Comparison of ENCODE assay signal across 9 mouse cellular contexts in the genomic region with DNA sequence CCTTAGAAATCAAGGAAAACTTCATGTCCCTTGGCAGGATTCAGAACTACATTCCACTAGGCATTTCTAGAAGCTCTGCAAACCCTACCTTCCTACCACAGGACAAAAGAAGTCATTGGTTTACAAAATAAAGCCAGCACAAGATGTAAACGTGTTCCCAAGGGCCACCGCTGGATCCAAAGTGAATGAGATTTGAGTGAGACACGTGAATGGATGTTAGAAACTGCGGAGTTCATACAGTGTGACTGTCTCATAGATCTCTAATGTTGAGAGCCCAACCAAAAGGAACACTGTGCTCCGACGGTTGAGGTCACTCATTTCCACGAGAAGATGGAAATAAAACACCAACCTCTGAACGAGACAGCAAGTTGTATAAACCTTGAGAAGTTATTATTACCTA. TPM values are rescaled to one million over a fixed set of nuclear protein-coding genes. Genes with fewer than 3 reads are reported as not detected.
A peak's percentile ranks its signal among the peaks of the same experiment; 100 is the strongest.
DNase-seq lines count a peak whose midpoint lies in the region; ATAC-seq and TF ChIP-seq lines count a peak whose summit lies in the region.
"Had no signal": no experiment of that assay in that cellular context is flagged by ENCODE, and none has a peak within 500 bp of the region (broad histone marks: within the 10 kb centered on the region; RNA-seq: fewer than 3 reads in every experiment).

No protein-coding gene starts in this region.

- no peak for TF ChIP-seq CTCF in forebrain, postnatal 0 days (IDR thresholded peaks at IDR 0.05; ENCODE audit: low read depth)
- no peak for TF ChIP-seq CTCF in lung, embryonic 14.5 days (IDR thresholded peaks at IDR 0.05; ENCODE audit: low read depth)
- TF ChIP-seq CTCF in lung, adult 2 months (IDR thresholded peaks at IDR 0.05; ENCODE audit: insufficient read depth, low read length): no peak
- TF ChIP-seq CTCF in hindbrain, postnatal 0 days (IDR thresholded peaks at IDR 0.05; ENCODE audit: low read depth): no peak

- DNase-seq in forebrain, postnatal 0 days: peak; percentile 8
- DNase-seq in lung, embryonic 14.5 days: no peak
- DNase-seq in lung, adult 2 months: no peak
- DNase-seq in hindbrain, postnatal 0 days (ENCODE audit: low spot score): no peak
- peak; percentile 13 for DNase-seq in midbrain, embryonic 14.5 days
- no peak for DNase-seq in urinary bladder, adult 2 months (ENCODE audit: low spot score)
- no peak for DNase-seq in gastrocnemius, postnatal 4 days (ENCODE audit: low spot score in 2 of 2)
- DNase-seq: cerebellum, postnatal 10 days had no signal

- ATAC-seq in forebrain, postnatal 0 days: no peak
- ATAC-seq in forebrain, embryonic 12.5 days (ENCODE audit: low FRiP score): no peak
- ATAC-seq in lung, embryonic 14.5 days (ENCODE audit: insufficient read depth): no peak
- ATAC-seq in hindbrain, postnatal 0 days: no peak
- no peak for ATAC-seq in midbrain, embryonic 14.5 days (ENCODE audit: low FRiP score, low TSS enrichment)

- no peaks in the 10 kb centered on the region for H3K27me3 ChIP-seq in forebrain, postnatal 0 days (ENCODE audit: insufficient read depth, low read length)
- no peaks in the 10 kb centered on the region for H3K27me3 ChIP-seq in forebrain, embryonic 12.5 days
- no peaks in the 10 kb centered on the region for H3K27me3 ChIP-seq in lung, embryonic 14.5 days (ENCODE audit: insufficient read depth, low read length)
- H3K27me3 ChIP-seq in hindbrain, postnatal 0 days (ENCODE audit: insufficient read depth, low read length): no peaks in the 10 kb centered on the region
- no peaks in the 10 kb centered on the region for H3K27me3 ChIP-seq in midbrain, embryonic 14.5 days (ENCODE audit: control insufficient read depth, insufficient read depth, low read length)

- no peak overlapping the region for H3K27ac ChIP-seq in forebrain, postnatal 0 days (ENCODE audit: low read depth, low read length)
- no peak overlapping the region for H3K27ac ChIP-seq in forebrain, embryonic 12.5 days
- H3K27ac ChIP-seq in lung, embryonic 14.5 days (ENCODE audit: low read depth): no peak overlapping the region
- H3K27ac ChIP-seq in hindbrain, postnatal 0 days: peak overlapping the region; percentile 97; the same call in 1 of the 2 replicates
- no peak overlapping the region for H3K27ac ChIP-seq in midbrain, embryonic 14.5 days (replicated peaks; ENCODE audit: low read depth, low read length)

- H3K4me2 ChIP-seq in forebrain, postnatal 0 days (ENCODE audit: low read depth): no peak overlapping the region
- no peak overlapping the region for H3K4me2 ChIP-seq in forebrain, embryonic 12.5 days
- peak overlapping the region; percentile 95 for H3K4me2 ChIP-seq in lung, embryonic 14.5 days
- H3K4me2 ChIP-seq in hindbrain, postnatal 0 days (ENCODE audit: low read depth, low read length): no peak overlapping the region
- peak overlapping the region; percentile 83 for H3K4me2 ChIP-seq in midbrain, embryonic 14.5 days (ENCODE audit: low read length)

- no peaks in the 10 kb centered on the region for H3K36me3 ChIP-seq in forebrain, postnatal 0 days (ENCODE audit: insufficient read depth)
- H3K36me3 ChIP-seq in forebrain, embryonic 12.5 days (replicated peaks): no peaks in the 10 kb centered on the region
- no peaks in the 10 kb centered on the region for H3K36me3 ChIP-seq in lung, embryonic 14.5 days (ENCODE audit: insufficient read depth)
- no peaks in the 10 kb centered on the region for H3K36me3 ChIP-seq in hindbrain, postnatal 0 days (ENCODE audit: insufficient read depth, low read length)
- H3K36me3 ChIP-seq in midbrain, embryonic 14.5 days (ENCODE audit: control insufficient read depth, insufficient read depth, low read length): no peaks in the 10 kb centered on the region

- TF ChIP-seq POLR2A in lung, adult 2 months (IDR thresholded peaks at IDR 0.05; ENCODE audit: borderline replicate concordance, extremely low read depth, low read depth, low read length): no peak

- 91% methylated on average over 8 of the region's 8 CpGs for WGBS in forebrain, postnatal 0 days
- WGBS in forebrain, embryonic 12.5 days: 89% methylated on average over 8 of the region's 8 CpGs
- 85% methylated on average over 8 of the region's 8 CpGs for WGBS in lung, embryonic 14.5 days
- 95% methylated on average over 8 of the region's 8 CpGs for WGBS in lung, adult 2 months
- 88% methylated on average over 8 of the region's 8 CpGs for WGBS in hindbrain, postnatal 0 days
- WGBS in midbrain, embryonic 14.5 days: 90% methylated on average over 8 of the region's 8 CpGs

- peaks cover 17% of the 10 kb centered on the region for H3K4me1 ChIP-seq in forebrain, postnatal 0 days (ENCODE audit: insufficient read depth)
- peaks cover 19% of the 10 kb centered on the region for H3K4me1 ChIP-seq in forebrain, embryonic 12.5 days
- H3K4me1 ChIP-seq in lung, embryonic 14.5 days (ENCODE audit: insufficient read depth): peaks cover 2% of the 10 kb centered on the region; the same call in 1 of the 2 replicates
- peaks cover 1% of the 10 kb centered on the region for H3K4me1 ChIP-seq in lung, adult 2 months (ENCODE audit: control insufficient read depth, insufficient read depth, low read length)
- H3K4me1 ChIP-seq in hindbrain, postnatal 0 days (ENCODE audit: insufficient read depth, low read length): 0 out of 2 replicates have a peak, but pooled peaks cover 3% of the 10 kb centered on the region
- peaks cover 18% of the 10 kb centered on the region for H3K4me1 ChIP-seq in midbrain, embryonic 14.5 days (ENCODE audit: control insufficient read depth, insufficient read depth, low read length)

- H3K9ac ChIP-seq in forebrain, postnatal 0 days: no peak overlapping the region
- H3K9ac ChIP-seq in forebrain, embryonic 12.5 days: no peak overlapping the region
- H3K9ac ChIP-seq in lung, embryonic 14.5 days: no peak overlapping the region
- H3K9ac ChIP-seq in hindbrain, postnatal 0 days (replicated peaks; ENCODE audit: low read length): no peak overlapping the region
- no peak overlapping the region for H3K9ac ChIP-seq in midbrain, embryonic 14.5 days (replicated peaks; ENCODE audit: low read length)

- no peak overlapping the region for H3K4me3 ChIP-seq in forebrain, postnatal 0 days (ENCODE audit: low read depth, low read length)
- H3K4me3 ChIP-seq in forebrain, embryonic 12.5 days (replicated peaks): no peak overlapping the region
- H3K4me3 ChIP-seq in lung, embryonic 14.5 days (ENCODE audit: low read depth, low read length): no peak overlapping the region
- H3K4me3 ChIP-seq in lung, adult 2 months (replicated peaks; ENCODE audit: extremely low read depth, low read depth, low read length): no peak overlapping the region
- H3K4me3 ChIP-seq in hindbrain, postnatal 0 days (ENCODE audit: low read length): no peak overlapping the region
- H3K4me3 ChIP-seq in midbrain, embryonic 14.5 days (replicated peaks; ENCODE audit: low read depth, low read length): no peak overlapping the region

- no peaks in the 10 kb centered on the region for H3K9me3 ChIP-seq in forebrain, postnatal 0 days (ENCODE audit: low read length)
- no peaks in the 10 kb centered on the region for H3K9me3 ChIP-seq in forebrain, embryonic 12.5 days
- H3K9me3 ChIP-seq in lung, embryonic 14.5 days (ENCODE audit: low read depth, low read length): no peaks in the 10 kb centered on the region
- no peaks in the 10 kb centered on the region for H3K9me3 ChIP-seq in hindbrain, postnatal 0 days (ENCODE audit: low read length)
- no peaks in the 10 kb centered on the region for H3K9me3 ChIP-seq in midbrain, embryonic 14.5 days (ENCODE audit: control insufficient read depth, low read length)

RNA-seq across cellular contexts. Expression of gene Man1a2, which starts 1.5 kb away (rescaled TPM):
- total RNA-seq in forebrain, postnatal 0 days (2014; rRNA removed): 39.8 and 48.2 TPM in 2 replicates
- 45.2 and 54.3 TPM in 2 replicates for polyA plus RNA-seq in forebrain, postnatal 0 days (2015; fragmentation: Nextera tagmentation; extraction: Ambion mirVana)
- polyA plus RNA-seq in forebrain, embryonic 12.5 days (2016; fragmentation: Nextera tagmentation; extraction: Ambion mirVana): 47.7 and 54.6 TPM in 2 replicates
- 83.2 and 90.1 TPM in 2 replicates for polyA plus RNA-seq in lung, embryonic 14.5 days (2014; fragmentation: Nextera tagmentation; extraction: Ambion mirVana)
- polyA plus RNA-seq in lung, adult 2 months (2012; rRNA removed): 11.2 and 22.4 TPM in 2 replicates
- 44.3 and 49.0 TPM in 2 replicates for total RNA-seq in hindbrain, postnatal 0 days (2014; rRNA removed)
- 73.2 and 88.3 TPM in 2 replicates for polyA plus RNA-seq in hindbrain, postnatal 0 days (2015; fragmentation: Nextera tagmentation; extraction: Ambion mirVana)
- 44.0 and 55.3 TPM in 2 replicates for polyA plus RNA-seq in midbrain, embryonic 14.5 days (2014; fragmentation: Nextera tagmentation; extraction: Ambion mirVana)
- 16.6 and 20.7 TPM in 2 replicates for polyA plus RNA-seq in urinary bladder, adult 2 months (2012; rRNA removed)
- 10 to 100 TPM; 70.8 to 75.2 TPM for total RNA-seq in gastrocnemius, postnatal 4 days (2021)

Comparison
In these comparisons a context has a peak if more than half of its experiments do, and no peak if none do; other contexts are left out.
1. DNase-seq: peak in forebrain, postnatal 0 days (single experiment) and midbrain, embryonic 14.5 days (single experiment); none in lung, embryonic 14.5 days (single experiment), lung, adult 2 months (single experiment), hindbrain, postnatal 0 days (single experiment), urinary bladder, adult 2 months (single experiment) and gastrocnemius, postnatal 4 days (0 of 2).
2. H3K4me2 ChIP-seq: peak in lung, embryonic 14.5 days (single experiment) and midbrain, embryonic 14.5 days (single experiment); none in forebrain, postnatal 0 days (single experiment), forebrain, embryonic 12.5 days (single experiment) and hindbrain, postnatal 0 days (single experiment).